Mouse (Mus musculus) heart, embryonic 10.5 days (tissue): ENCODE measurements around the gene Ptprg. TPM values are rescaled to one million over a fixed set of nuclear protein-coding genes. Genes with fewer than 3 reads are reported as not detected.
"Not testable (repeated sequence)": the region's sequence is repeated elsewhere in the genome, so short reads cannot be mapped to it uniquely, and the experiment has no call there.

Experiments
- DNase-seq: peaks from one replicate; pipeline ENCODE4 v3.0.0-alpha.2; 2017; ENCODE audit warnings: low spot score
- H3K27ac ChIP-seq: fragments of 300-500 bp; sonication (generic); 2 replicates; pipeline ENCODE4 v1.5.1; 2016; ENCODE audit warnings: mild to moderate bottlenecking
- H3K27me3 ChIP-seq: fragments of 300-500 bp; sonication (generic); 2 replicates; pipeline ENCODE4 v1.6.1; 2016; ENCODE audit warnings: mild to moderate bottlenecking; ENCODE audit not compliant: poor library complexity, insufficient read depth, severe bottlenecking
- H3K36me3 ChIP-seq: fragments of 300-500 bp; sonication (generic); 2 replicates; pipeline ENCODE4 v1.6.1; 2016; ENCODE audit warnings: mild to moderate bottlenecking, moderate library complexity
- H3K4me1 ChIP-seq: fragments of 300-500 bp; sonication (generic); 2 replicates; pipeline ENCODE4 v1.6.1; 2016; ENCODE audit warnings: mild to moderate bottlenecking
- H3K4me3 ChIP-seq: fragments of 300-500 bp; sonication (generic); 2 replicates; pipeline ENCODE4 v1.5.1; 2016; ENCODE audit warnings: mild to moderate bottlenecking, moderate library complexity
- H3K9me3 ChIP-seq: fragments of 300-500 bp; sonication (generic); 2 replicates; pipeline ENCODE4 v1.6.1; 2016; ENCODE audit warnings: mild to moderate bottlenecking, moderate library complexity
- WGBS: fragments of 180-500 bp; shearing (Covaris S2); methylation state at CpG from one replicate; pipeline ENCODE4 v1.1.7; 2016; 5-methylcytosine and 5-hydroxymethylcytosine counted together
- polyA plus RNA-seq: library from polyadenylated mRNA; unstranded; fragments of >200 nt; fragmentation: Nextera tagmentation; extraction: Ambion mirVana; gene quantifications from 2 replicates; pipeline ENCODE4 v1.2.1, GENCODE M21; 2016

The Ptprg gene
- polyA plus RNA-seq, 1 experiment from 2014 or later = 22.8 TPM

DNA sequence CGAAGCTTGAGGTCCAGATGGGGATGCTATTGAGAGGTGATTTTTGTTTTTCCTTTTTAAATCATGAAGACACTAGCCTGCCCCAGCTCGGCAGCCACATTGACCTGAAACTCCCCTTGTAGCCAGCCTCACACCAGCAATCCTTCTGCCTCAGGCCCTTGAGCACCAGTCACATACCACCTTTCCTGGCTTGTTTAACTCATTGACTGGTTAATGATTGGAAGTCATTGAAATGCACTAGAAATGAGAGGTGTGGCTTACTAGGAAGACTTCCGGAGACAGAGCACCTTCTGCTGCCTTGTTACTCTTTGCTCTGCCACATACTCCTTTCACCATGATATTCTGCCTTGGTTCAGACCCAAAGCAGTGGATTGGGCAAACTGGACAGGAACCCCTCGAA, 254.1 kb downstream of the Ptprg start:
- Histone ChIP-seq H3K27ac (no peak overlapping the region), H3K4me1 (peaks cover 12% of the 10 kb centered on the region; the same call in 1 of the 2 replicates), H3K9me3 (no peaks in the 10 kb centered on the region), H3K36me3 (no peaks in the 10 kb centered on the region), H3K4me3 (no peak overlapping the region), H3K27me3 (no peaks in the 10 kb centered on the region)
- DNase-seq = no peak
- 74% methylated on average over 4 of the region's 4 CpGs for WGBS

DNA sequence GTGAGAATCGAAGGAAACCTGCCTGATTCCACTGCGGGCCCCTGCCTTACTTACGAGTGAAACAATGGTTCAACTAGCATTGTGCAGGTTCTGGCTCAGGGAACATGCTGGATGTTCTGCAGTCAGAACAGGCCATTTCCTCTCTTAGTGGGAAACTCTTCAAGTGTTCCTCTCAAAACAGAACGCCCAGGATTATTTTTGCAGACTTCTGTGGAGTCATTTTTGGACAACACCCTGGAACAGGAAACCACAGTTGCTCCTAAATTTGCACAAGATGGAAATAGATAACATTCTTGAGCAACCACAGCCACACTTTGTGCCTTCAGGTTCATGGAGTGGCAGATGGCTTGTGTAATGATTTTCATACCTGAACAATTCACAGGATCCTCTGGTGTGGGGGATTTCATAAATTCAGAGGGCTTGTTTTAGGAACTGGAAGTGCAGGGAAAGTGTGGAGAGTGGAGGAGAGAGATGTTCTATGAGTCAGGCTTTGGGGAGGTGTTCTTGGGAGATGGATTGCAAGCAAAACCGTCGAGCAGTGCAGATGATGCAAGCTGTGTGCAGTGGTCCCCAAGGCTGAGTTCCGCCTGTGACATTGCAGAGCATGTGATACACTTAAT, 257.9 kb downstream of the Ptprg start:
- Histone ChIP-seq H3K9me3 (no peaks in the 10 kb centered on the region), H3K27me3 (no peaks in the 10 kb centered on the region), H3K4me1 (peaks cover 12% of the 10 kb centered on the region; the same call in 1 of the 2 replicates), H3K27ac (no peak overlapping the region), H3K4me3 (no peak overlapping the region), H3K36me3 (no peaks in the 10 kb centered on the region)
- no peak for DNase-seq
- WGBS = 66% methylated on average over 7 of the region's 7 CpGs

DNA sequence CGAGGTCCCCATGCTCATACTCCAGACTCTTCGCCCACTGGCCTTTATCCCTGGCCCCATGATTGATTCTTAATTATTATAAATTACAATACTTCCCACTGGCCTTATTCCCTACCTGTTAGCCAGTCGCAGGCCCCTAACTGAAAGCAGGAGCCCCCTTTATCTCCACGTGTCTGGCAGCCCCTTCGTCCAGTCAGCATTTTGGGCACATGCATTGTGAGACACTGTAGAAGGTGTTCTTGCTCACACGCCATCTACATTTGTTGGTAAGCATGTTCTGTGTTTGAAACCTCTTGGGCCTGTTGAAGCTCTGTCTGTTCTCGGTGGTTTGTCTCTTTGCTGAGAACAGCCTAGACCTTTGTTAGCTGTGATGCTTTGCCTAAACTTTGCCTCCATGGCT, 259.0 kb downstream of the Ptprg start:
- H3K36me3 ChIP-seq = no peaks in the 10 kb centered on the region
- no peaks in the 10 kb centered on the region for H3K9me3 ChIP-seq
- H3K27me3 ChIP-seq = no peaks in the 10 kb centered on the region
- H3K27ac ChIP-seq = no peak overlapping the region
- 89% methylated on average over 7 of the region's 7 CpGs for WGBS
- H3K4me1 ChIP-seq = peaks cover 12% of the 10 kb centered on the region; the same call in 1 of the 2 replicates
- DNase-seq = no peak
- no peak overlapping the region for H3K4me3 ChIP-seq

DNA sequence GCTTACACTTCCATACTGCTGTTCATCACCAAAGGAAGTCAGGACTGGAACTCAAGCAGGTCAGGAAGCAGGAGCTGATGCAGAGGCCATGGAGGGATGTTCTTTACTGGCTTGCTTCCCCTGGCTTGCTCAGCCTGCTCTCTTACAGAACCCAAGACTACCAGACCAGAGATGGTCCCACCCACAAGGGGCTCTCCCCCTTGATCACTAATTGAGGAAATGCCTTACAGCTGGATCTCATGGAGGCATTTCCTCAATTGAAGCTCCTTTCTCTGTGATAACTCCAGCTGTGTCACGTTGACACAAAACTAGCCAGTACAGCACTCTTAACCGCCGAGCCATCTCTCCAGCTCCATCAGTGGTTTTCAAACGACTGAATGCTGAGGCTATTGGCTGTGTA, 261.5 kb downstream of the Ptprg start:
- H3K36me3 ChIP-seq = not testable (repeated sequence)
- 69% methylated on average over 4 of the region's 4 CpGs for WGBS

GRCm38 (mm10) chr14:11817236-11817635, 263.9 kb downstream of the Ptprg start:
- Histone ChIP-seq H3K27me3 (no peaks in the 10 kb centered on the region), H3K27ac (no peak overlapping the region), H3K36me3 (no peaks in the 10 kb centered on the region), H3K4me3 (no peak overlapping the region), H3K9me3 (no peaks in the 10 kb centered on the region), H3K4me1 (peaks cover 1% of the 10 kb centered on the region; the same call in 1 of the 2 replicates)
- 84% methylated on average over 6 of the region's 6 CpGs for WGBS
- no peak for DNase-seq

More for the DNA sequence above, 261.5 kb downstream of the Ptprg start:
- H3K27ac ChIP-seq, DNase-seq, H3K27me3 ChIP-seq, H3K4me1 ChIP-seq, H3K4me3 ChIP-seq, H3K9me3 ChIP-seq: not testable (repeated sequence)

DNA sequence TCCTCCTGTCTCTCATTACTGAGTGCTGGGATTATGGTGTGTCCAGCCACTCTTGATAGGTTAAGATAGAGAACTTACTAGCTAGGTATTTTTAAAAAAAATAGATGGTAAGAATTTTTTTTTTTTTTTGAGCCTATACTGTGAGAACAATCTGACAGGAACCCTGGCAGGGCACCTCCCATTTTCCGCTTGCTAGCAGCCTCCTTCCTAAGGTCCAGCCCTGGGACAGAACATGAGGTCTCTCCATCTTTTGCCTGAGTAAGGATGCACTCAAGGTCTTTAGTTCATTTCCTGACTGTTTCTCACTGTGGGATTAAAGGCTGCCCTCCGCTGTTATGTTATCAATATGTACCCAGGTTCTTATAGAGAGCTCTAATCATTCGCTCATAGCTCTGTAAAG, 264.7 kb downstream of the Ptprg start:
- no peaks in the 10 kb centered on the region for H3K27me3 ChIP-seq
- no peak overlapping the region for H3K4me3 ChIP-seq
- no peaks in the 10 kb centered on the region for H3K9me3 ChIP-seq
- WGBS = 83% methylated on average over 3 of the region's 3 CpGs
- H3K36me3 ChIP-seq = no peaks in the 10 kb centered on the region
- no peaks in the 10 kb centered on the region; the same call in 1 of the 2 replicates for H3K4me1 ChIP-seq
- no peak for DNase-seq
- no peak overlapping the region for H3K27ac ChIP-seq

DNA sequence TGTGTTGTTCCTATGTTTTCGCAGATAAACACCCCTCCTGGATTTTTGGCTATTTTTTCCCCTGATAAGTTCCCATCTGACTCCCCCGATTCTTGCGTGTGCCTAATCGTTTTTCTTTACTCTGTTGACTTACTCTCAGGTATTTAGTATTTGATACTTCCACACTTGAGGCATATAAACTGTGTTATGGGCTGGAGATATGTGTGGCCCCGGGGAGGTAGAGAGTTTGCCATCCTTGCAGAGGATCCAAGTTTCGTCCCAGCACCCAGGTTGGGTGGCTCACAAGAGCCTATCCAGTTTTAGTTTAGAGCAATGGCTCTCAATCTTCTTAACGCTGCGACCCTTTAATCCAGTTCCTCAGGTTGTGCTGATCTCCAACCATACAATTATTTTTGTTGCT, 265.4 kb downstream of the Ptprg start:
- no peak for DNase-seq
- Histone ChIP-seq H3K4me1 (no peaks in the 10 kb centered on the region; the same call in 1 of the 2 replicates), H3K27me3 (no peaks in the 10 kb centered on the region), H3K27ac (no peak overlapping the region), H3K4me3 (no peak overlapping the region), H3K9me3 (no peaks in the 10 kb centered on the region), H3K36me3 (no peaks in the 10 kb centered on the region)
- WGBS = 87% methylated on average over 8 of the region's 8 CpGs

DNA sequence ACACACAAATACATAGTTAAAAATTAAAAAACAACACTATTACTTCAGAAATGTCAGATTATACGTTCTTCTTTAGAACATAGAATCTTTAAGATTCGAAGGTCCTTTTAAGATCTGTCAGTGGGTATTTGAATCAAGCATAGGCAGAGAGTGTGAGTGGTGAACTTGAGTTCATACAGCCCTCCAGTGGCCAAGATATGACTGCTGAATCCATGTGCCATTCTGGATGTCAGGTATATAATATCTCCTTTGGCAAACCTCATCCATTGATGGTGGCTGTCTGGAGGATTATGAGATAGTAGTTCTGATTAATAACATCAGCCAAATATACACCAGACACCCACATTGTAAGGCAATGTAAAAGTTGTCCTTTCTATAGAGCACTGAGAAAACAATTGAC, 266.0 kb downstream of the Ptprg start:
- WGBS = 81% methylated on average over 2 of the region's 2 CpGs
- Histone ChIP-seq H3K36me3 (no peaks in the 10 kb centered on the region), H3K9me3 (no peaks in the 10 kb centered on the region), H3K4me1 (no peaks in the 10 kb centered on the region; the same call in 1 of the 2 replicates), H3K27me3 (no peaks in the 10 kb centered on the region), H3K27ac (no peak overlapping the region), H3K4me3 (no peak overlapping the region)
- DNase-seq = no peak

DNA sequence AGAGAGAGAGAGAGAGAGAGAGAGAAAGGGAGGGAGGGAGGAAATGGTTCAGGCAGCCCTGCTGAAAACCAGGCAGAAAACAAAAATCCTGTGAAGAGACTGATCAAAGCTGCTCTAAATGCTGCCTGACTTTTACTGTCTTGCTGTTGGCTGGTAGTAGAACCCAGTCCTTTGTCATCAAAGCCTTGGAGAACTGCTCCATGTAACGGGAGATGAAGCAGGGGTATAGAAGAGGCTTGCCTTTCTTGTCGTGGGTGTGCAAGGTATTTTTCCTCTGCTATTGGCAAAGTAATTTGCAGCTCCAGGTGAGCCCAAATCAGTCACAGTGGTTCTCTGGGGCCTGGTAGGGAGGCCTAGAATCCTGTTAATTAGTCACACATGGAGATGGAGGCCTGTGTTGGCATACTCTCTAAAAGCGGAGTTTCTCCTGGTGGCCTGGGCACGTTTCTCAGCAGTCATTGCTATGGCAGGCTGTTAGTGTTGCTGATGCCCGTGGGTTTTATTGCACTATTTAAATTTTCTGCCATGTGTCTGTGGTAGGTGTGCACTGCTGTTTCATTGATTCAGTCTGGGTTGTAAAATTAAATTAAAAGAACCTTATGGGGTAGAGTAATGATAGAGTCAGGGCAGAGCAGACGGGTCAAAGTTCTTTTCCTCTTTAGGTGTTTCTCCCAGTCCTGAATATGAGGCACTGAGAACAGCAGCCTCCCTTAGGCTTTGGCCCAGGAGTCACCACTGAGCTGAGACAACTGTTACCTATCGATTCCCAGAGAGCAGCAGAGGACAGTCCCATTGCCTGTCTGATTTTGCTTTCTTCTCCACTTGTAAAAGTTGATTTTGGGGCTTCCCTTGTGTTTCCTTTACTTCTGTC, 269.7 kb downstream of the Ptprg start:
- DNase-seq = no peak
- no peaks in the 10 kb centered on the region for H3K36me3 ChIP-seq
- H3K4me1 ChIP-seq = peaks cover 8% of the 10 kb centered on the region
- no peak overlapping the region for H3K4me3 ChIP-seq
- no peaks in the 10 kb centered on the region for H3K27me3 ChIP-seq
- H3K27ac ChIP-seq = no peak overlapping the region
- WGBS = 63% methylated on average over 7 of the region's 7 CpGs
- no peaks in the 10 kb centered on the region for H3K9me3 ChIP-seq

DNA sequence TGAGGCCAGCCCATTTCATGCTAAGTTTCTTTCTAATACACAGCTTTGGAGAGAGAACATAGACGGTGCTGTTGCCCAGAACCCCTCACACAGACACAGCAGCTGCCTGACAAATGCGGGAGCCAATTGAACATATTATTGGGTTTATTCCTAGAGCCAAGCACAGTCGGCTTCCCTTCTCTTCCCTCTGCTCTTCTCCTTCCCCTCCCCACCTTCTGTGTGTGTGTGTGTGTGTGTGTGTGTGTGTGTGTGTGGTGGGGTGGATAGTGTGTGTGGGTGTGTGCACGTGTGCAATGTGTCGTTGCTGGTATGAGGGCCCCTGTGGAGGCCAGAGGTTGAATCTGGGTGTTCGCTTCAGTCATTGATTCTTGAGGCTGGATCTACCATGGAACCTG, 270.4 kb downstream of the Ptprg start:
- Histone ChIP-seq H3K27ac (no peak overlapping the region), H3K36me3 (no peaks in the 10 kb centered on the region), H3K9me3 (no peaks in the 10 kb centered on the region), H3K4me3 (no peak overlapping the region), H3K4me1 (peaks cover 9% of the 10 kb centered on the region), H3K27me3 (no peaks in the 10 kb centered on the region)
- no peak for DNase-seq
- WGBS = 85% methylated on average over 6 of the region's 6 CpGs

DNA sequence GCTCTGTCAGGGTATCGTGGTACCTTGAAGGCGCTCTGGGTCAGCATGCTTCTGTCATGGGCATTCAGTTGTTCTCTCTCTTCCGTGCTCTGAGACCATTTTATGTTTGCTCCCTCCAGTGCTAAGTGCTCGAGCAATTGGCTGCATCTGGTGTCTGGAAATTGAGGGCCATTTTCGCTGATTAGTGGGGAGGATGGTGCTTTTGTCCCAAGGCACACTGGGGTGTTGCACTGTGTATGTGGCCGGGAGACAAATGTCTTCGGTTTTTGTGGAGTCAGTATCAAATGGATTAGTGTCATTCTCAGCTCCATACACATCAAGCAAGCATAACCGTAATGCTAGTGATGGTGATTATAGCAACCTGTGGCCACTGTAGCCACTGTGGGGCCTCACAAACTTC, 271.6 kb downstream of the Ptprg start:
- 90% methylated on average over 8 of the region's 8 CpGs for WGBS
- no peaks in the 10 kb centered on the region for H3K27me3 ChIP-seq
- H3K4me3 ChIP-seq = no peak overlapping the region
- no peak for DNase-seq
- no peaks in the 10 kb centered on the region for H3K9me3 ChIP-seq
- H3K4me1 ChIP-seq = peaks cover 9% of the 10 kb centered on the region
- H3K27ac ChIP-seq = no peak overlapping the region
- H3K36me3 ChIP-seq = no peaks in the 10 kb centered on the region

DNA sequence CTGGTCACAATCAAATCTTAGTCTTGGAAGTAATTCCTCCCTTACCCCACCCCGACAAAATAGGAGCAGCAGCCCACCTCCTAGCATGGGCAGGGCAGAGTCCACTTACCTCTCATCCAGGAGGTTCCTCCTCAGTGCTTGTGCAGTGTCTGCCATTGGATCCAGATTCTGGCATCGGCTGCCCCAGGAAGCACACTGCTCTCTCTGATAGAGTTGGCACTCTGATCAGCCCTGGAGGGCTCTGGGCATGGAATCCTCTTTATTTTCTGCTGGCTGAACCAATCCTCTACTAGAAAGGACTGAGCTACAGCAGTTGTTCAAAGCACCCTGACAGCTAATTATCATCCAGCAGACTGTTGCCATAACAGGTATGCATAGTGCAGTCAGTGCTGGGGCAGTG, 272.2 kb downstream of the Ptprg start:
- Histone ChIP-seq H3K4me1 (peaks cover 9% of the 10 kb centered on the region), H3K36me3 (no peaks in the 10 kb centered on the region), H3K4me3 (no peak overlapping the region), H3K27me3 (no peaks in the 10 kb centered on the region), H3K9me3 (no peaks in the 10 kb centered on the region), H3K27ac (no peak overlapping the region)
- no peak for DNase-seq
- WGBS = 77% methylated on average over 2 of the region's 2 CpGs

DNA sequence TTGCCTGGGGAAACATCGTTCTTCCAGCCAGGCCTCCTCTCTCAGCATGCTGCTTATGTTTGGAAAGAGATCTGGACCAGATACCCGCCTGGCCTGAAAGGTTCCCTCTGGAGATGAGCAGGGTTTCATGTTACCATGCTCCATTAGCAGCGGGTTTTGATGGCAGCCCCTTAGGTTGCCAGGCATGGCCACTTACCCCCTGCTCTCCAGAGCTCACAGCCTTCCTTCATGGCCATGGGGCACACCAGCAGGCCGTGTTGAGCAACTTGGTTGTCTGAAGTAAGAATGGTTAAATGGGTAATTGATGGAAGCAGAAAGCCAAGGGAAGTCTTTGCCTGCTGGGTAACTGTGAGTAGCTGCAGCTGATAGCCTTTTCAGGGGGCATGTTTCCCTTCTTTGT, 274.8 kb downstream of the Ptprg start:
- WGBS = 23% methylated on average over 4 of the region's 4 CpGs
- no peak overlapping the region; the same call in 1 of the 2 replicates for H3K27ac ChIP-seq
- no peak for DNase-seq
- H3K4me1 ChIP-seq = peaks cover 9% of the 10 kb centered on the region
- H3K9me3 ChIP-seq = no peaks in the 10 kb centered on the region
- H3K27me3 ChIP-seq = no peaks in the 10 kb centered on the region
- no peaks in the 10 kb centered on the region for H3K36me3 ChIP-seq
- no peak overlapping the region for H3K4me3 ChIP-seq
